Mouse (Mus musculus) stomach, postnatal 0 days (tissue): ENCODE results near the gene Gga1. TPM values are rescaled to one million over a fixed set of nuclear protein-coding genes. Genes with fewer than 3 reads are reported as not detected.

Experiments
- ATAC-seq: fragments of 200-750 bp; cut with Nextera tagmentation; 2 replicates; pipeline ENCODE4 v1.8.0; 2017; ENCODE audit not compliant: low FRiP score, low TSS enrichment
- DNase-seq: peaks from one replicate; pipeline ENCODE4 v3.0.0-alpha.2; 2016; ENCODE audit warnings: low spot score
- H3K27ac ChIP-seq: fragments of 300-500 bp; sonication (generic); replicated peaks from 2 replicates; pipeline ENCODE4 v1.5.1; 2014; ENCODE audit warnings: mild to moderate bottlenecking, control low read depth
- H3K27me3 ChIP-seq: fragments of 300-500 bp; sonication (generic); 2 replicates; pipeline ENCODE4 v1.6.1; 2014; ENCODE audit warnings: low read length; ENCODE audit not compliant: control insufficient read depth, insufficient read depth
- H3K36me3 ChIP-seq: fragments of 300-500 bp; sonication (generic); 2 replicates; pipeline ENCODE4 v1.6.1; 2014; ENCODE audit warnings: low read length, mixed read lengths; ENCODE audit not compliant: control insufficient read depth, insufficient read depth
- H3K4me1 ChIP-seq: fragments of 300-500 bp; sonication (generic); replicated peaks from 2 replicates; pipeline ENCODE4 v1.6.1; 2014; ENCODE audit warnings: antibody characterized with exemption; ENCODE audit not compliant: control insufficient read depth, insufficient read depth
- H3K4me2 ChIP-seq: fragments of 300-500 bp; sonication (generic); replicated peaks from 2 replicates; pipeline ENCODE4 v1.6.1; 2014; ENCODE audit warnings: low read depth, mild to moderate bottlenecking, control low read depth, moderate library complexity
- H3K4me3 ChIP-seq: fragments of 300-500 bp; sonication (generic); 2 replicates; pipeline ENCODE4 v1.5.1; 2014; ENCODE audit warnings: low read depth, low read length, control low read depth
- H3K9ac ChIP-seq: fragments of 300-500 bp; sonication (generic); 2 replicates; pipeline ENCODE4 v1.6.1; 2014; ENCODE audit warnings: mild to moderate bottlenecking, low read length, control low read depth, mixed read lengths
- H3K9me3 ChIP-seq: fragments of 300-500 bp; sonication (generic); 2 replicates; pipeline ENCODE4 v1.6.1; 2016; ENCODE audit warnings: low read length; ENCODE audit not compliant: control insufficient read depth
- CTCF ChIP-seq: IDR thresholded peaks from 2 replicates; pipeline ENCODE4 v1.5.1; 2016; ENCODE audit warnings: antibody characterized with exemption, low read depth, mild to moderate bottlenecking, moderate library complexity
- EP300 ChIP-seq: optimal IDR thresholded peaks from 2 replicates; pipeline ENCODE3; 2016; ENCODE audit warnings: antibody characterized with exemption
- WGBS: fragments of 180-500 bp; shearing (Covaris S2); extraction: QIAGEN DNeasy Blood & Tissue Kit; methylation state at CpG from one replicate; pipeline ENCODE4 v1.1.7; 2014; 5-methylcytosine and 5-hydroxymethylcytosine counted together
- polyA plus RNA-seq: library from polyadenylated mRNA; unstranded; fragments of >200 nt; fragmentation: Nextera tagmentation; extraction: Ambion mirVana; gene quantifications from 2 replicates; pipeline ENCODE4 v1.2.1, GENCODE M21; 2015

Gene Gga1
- polyA plus RNA-seq, 1 experiment from 2014 or later, result 35.6 TPM

GRCm38 (mm10) chr15:78914091-78914822 is 37.3 kb downstream of the Gga1 start:
- Histone ChIP-seq H3K27ac (peak overlapping the region; percentile 25), H3K9me3 (no peaks in the 10 kb centered on the region), H3K9ac (peak overlapping the region; percentile 63), H3K36me3 (peaks cover 19% of the 10 kb centered on the region), H3K4me2 (peak overlapping the region; percentile 94), H3K4me3 (peak overlapping the region; percentile 52), H3K4me1 (0 out of 2 replicates have a peak, but pooled peaks cover 2% of the 10 kb centered on the region), H3K27me3 (no peaks in the 10 kb centered on the region)
- WGBS, result under 1% methylated on average over 69 of the region's 87 CpGs
- DNase-seq (no peak), ATAC-seq (peak; percentile 67)
- TF ChIP-seq EP300, result no peak
- no peak for TF ChIP-seq CTCF

DNA sequence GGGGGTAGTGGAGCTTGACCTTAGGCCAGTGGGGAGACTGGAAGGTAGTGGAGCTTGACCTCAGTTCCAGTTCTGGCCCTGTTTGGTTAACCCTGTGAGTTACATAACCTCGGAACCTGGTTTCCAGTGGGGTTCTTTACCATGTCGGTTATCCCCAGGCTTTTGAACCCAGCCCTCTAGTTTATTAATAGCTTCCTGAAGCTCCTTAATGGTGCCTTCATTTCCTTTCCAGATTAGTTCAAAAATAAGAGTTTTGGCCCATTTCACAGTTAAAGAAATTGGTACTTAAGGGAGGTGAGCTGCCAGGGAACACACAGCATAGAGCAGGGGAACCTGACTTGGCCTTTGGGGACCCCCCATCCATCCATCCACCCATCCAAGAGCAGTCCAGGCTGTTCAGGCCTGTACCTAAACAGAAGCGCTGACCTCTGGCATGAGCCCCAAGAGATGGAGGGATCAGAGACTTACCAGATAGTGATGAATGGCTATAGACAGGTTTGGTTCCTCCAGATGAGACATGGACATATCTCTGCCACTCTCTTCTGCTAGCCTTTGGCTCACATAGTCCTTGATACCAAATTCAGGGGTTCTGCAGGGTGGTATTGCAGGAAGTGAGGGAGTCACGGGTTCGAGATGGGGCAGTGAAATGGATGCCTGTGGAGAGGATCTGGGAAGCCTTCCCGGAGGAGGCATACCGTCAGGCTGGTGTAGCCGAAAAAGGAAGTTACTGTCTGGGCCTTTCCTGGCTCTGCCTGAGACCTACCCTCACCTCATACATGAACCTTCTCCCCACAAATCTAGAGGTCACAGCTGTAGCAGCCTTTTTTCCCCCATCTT is 38.1 kb downstream of the Gga1 start:
- 49% methylated on average over 8 of the region's 8 CpGs for WGBS
- no peaks in the 10 kb centered on the region for H3K27me3 ChIP-seq
- 0 out of 2 replicates have a peak, but pooled peaks cover 2% of the 10 kb centered on the region for H3K4me1 ChIP-seq
- H3K36me3 ChIP-seq, result peaks cover 15% of the 10 kb centered on the region
- DNase-seq (no peak), ATAC-seq (no peak)
- TF ChIP-seq CTCF (no peak), EP300 (no peak)
- no peaks in the 10 kb centered on the region for H3K9me3 ChIP-seq
- peak overlapping the region; percentile 52 for H3K4me3 ChIP-seq
- no peak overlapping the region for H3K27ac ChIP-seq
- peak overlapping the region; percentile 63; the same call in 1 of the 2 replicates for H3K9ac ChIP-seq
- H3K4me2 ChIP-seq, result peak overlapping the region; percentile 94

GRCm38 (mm10) chr15:78915660-78916017 is 38.6 kb downstream of the Gga1 start:
- 5% methylated on average over 8 of the region's 8 CpGs for whole genome bisulfite sequencing
- peak overlapping the region; percentile 27; the same call in 1 of the 2 replicates for H3K4me2 ChIP-seq
- no peak overlapping the region for H3K27ac ChIP-seq
- no peaks in the 10 kb centered on the region for H3K9me3 ChIP-seq
- TF ChIP-seq EP300 (no peak), CTCF (peak; percentile 97)
- H3K4me3 ChIP-seq, result no peak overlapping the region
- no peak overlapping the region for H3K9ac ChIP-seq
- ATAC-seq (peak; percentile 38; the same call in 1 of the 2 replicates), DNase-seq (peak; percentile 61)
- H3K4me1 ChIP-seq, result 0 out of 2 replicates have a peak, but pooled peaks cover 2% of the 10 kb centered on the region
- no peaks in the 10 kb centered on the region for H3K27me3 ChIP-seq
- H3K36me3 ChIP-seq, result peaks cover 10% of the 10 kb centered on the region

DNA sequence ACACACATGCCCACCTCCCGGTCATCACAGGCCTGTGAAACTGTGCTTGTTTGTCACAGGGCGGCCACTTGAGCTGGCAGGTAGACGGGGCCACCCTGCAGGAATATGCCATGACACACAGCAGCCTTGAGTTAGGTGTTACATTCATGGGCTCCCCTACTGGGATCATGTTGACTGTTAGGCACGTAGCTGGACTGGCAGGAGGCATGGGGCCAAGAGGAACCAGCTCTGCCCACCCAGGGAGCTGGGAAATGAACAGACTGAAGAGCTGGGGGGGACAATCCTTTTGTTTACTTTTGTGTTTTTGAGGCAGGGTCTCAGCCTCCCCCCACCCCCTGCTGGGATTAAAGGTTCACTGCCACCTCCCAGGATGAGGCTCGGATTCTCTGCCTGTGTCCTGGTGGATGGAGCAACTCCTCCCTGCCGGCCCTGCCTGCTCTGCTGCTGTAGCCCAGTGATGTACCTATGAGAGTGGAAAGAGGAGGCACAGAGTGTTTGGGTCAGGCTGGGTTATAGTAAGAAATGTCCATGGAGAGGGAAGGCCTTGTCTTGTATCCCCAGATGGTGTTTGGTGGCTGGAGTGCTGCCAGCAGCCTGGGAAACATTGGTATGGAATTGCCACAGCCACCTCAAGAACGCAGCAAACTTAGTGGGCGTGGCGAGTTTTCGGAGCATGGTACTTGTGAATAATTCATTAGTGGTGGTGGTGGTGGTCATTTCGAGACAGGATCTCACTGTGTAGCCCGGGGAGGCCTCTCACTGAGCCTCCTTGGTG is 39.2 kb downstream of the Gga1 start:
- no peaks in the 10 kb centered on the region for H3K27me3 ChIP-seq
- H3K36me3 ChIP-seq, result peaks cover 5% of the 10 kb centered on the region; the same call in 1 of the 2 replicates
- peak overlapping the region; percentile 27; the same call in 1 of the 2 replicates for H3K4me2 ChIP-seq
- 0 out of 2 replicates have a peak, but pooled peaks cover 2% of the 10 kb centered on the region for H3K4me1 ChIP-seq
- WGBS, result 65% methylated on average over 12 of the region's 12 CpGs
- no peak overlapping the region for H3K9ac ChIP-seq
- no peak for TF ChIP-seq EP300
- no peaks in the 10 kb centered on the region for H3K9me3 ChIP-seq
- no peak overlapping the region for H3K4me3 ChIP-seq
- DNase-seq (no peak), ATAC-seq (no peak)
- no peak overlapping the region for H3K27ac ChIP-seq

- H3K9me3 ChIP-seq, result no peaks in the 10 kb centered on the region
- 0 out of 2 replicates have a peak, but pooled peaks cover 2% of the 10 kb centered on the region for H3K4me1 ChIP-seq
- no peak overlapping the region for H3K27ac ChIP-seq
- H3K4me2 ChIP-seq, result no peak overlapping the region
- H3K36me3 ChIP-seq, result no peaks in the 10 kb centered on the region
- DNase-seq (no peak), ATAC-seq (no peak)
- H3K4me3 ChIP-seq, result no peak overlapping the region
- TF ChIP-seq CTCF (no peak), EP300 (no peak)
- no peak overlapping the region for H3K9ac ChIP-seq
- 90% methylated on average over 23 of the region's 23 CpGs for WGBS
- no peaks in the 10 kb centered on the region for H3K27me3 ChIP-seq
These were observed 41.1 kb downstream of the Gga1 start for GRCm38 (mm10) chr15:78918126-78918525.
